Mouse (Mus musculus): Measurements from ENCODE around the gene Ascl3.

- TF ChIP-seq FLI1 (IDR thresholded peaks at IDR 0.05; ENCODE audit: low read length): no peak
- TF ChIP-seq GATA1 (IDR thresholded peaks at IDR 0.05; ENCODE audit: borderline replicate concordance, low read length): no peak
These were observed 10.2 kb upstream of the Ascl3 start for GRCm38 (mm10) chr7:109741703-109742102.

Measured in megakaryocyte, embryonic 14.5 days (primary cell).